Mouse (Mus musculus) left cerebral cortex, postnatal 25 days (tissue): ENCODE measurements at regions not wholly inside any gene's neighbourhood (a gene's known extent, or its start where the extent isn't known, plus 50 kb on each side); places are given as distances from the start of the nearest gene placed in this dataset.

ENCODE experiments used
- DNase-seq, 2 experiments: peaks; one replicate each; pipeline ENCODE4 v3.0.0; 2022; ENCODE audit warnings: low spot score in 2 of 2, mixed read lengths in 1 of 2
- intact Hi-C: fragments of 180-260 bp; cut with DNase I; formaldehyde crosslinking; loops from one replicate; pipeline ENCODE4 v1.15.1; 2025

- DNase-seq: peak; percentile 27 to 74
- intact Hi-C loops: no loop called here
Observed at GRCm38 (mm10) chr5:116654486-116655420, 63.1 kb upstream of the Srrm4 start.
